Mouse (Mus musculus) layer of hippocampus, adult 9-10 months (tissue): ENCODE data around the gene Sytl3.

Source experiments
- DNase-seq: peaks from one replicate; pipeline ENCODE4 v3.0.0; 2022; ENCODE audit warnings: low spot score

Sytl3 gene

DNA sequence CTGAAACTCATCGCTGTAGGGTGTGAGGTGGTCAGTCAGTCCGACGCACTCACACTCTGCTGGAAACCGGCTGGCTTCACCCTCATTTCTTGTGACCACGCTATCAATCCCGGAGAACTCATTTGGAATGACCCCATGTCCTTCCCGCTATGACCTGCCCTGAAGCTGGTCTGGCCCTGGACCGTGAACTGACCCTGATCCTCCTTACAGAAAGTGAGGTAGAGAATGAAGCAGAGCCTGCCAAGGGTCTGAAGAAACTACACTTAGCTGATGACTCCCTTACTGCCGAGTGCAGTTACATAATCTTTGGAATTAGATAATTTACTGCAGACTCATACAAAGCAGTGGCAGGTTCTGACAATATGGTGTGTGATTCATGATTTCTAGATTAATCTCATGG is 96.3 kb downstream of the Sytl3 start:
- DNase-seq: no peak

GRCm38 (mm10) chr17:6755873-6756272 is 97.0 kb downstream of the Sytl3 start:
- no peak for DNase-seq

- no peak for DNase-seq
Measured at GRCm38 (mm10) chr17:6757902-6758301, 99.0 kb downstream of the Sytl3 start.

DNA sequence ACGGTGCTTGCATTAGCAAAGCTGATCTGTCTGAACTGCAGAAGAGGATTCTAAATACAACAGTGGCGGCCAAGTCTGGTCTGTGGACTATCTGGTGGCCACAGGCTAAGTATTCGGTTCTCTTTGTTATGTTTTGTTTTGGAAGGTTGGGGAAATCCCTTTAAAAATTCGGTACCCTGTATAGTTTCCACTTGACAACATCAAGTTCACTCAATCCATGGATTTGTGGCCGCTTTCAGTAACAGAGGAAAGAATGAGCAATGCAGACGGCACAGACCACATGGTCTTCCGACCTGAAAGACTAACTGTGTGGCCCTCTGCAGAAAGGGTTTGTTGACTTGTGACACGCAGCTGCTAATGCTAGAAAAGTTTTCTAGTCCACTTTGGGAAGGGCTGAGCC is 100.0 kb downstream of the Sytl3 start:
- DNase-seq: no peak

DNA sequence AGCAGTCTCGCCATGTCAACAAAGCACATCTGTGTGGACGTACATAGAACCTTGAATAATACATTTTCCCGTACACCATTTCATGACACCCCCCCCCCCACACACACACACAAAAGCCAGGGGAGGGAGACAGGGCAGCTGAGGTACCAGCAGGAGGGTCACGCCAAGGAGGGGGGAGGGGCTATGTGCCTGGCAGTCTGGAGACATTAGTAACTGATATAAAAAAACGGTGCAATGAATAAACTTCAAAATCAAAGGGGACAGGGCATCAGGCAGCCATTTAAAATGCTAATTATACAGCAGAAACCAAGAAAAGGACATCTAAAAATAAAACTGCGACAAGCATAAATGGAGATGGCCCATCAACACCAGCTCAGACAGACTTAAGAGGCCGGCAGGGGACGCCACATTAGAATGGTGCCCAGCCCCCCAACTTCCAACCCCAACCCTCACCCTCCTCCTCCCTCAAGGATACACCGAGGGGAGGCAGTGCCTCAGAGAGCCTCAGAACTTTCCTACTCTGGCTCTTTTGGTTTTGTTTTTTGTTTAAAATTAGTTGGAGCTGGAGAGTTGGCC is 100.9 kb downstream of the Sytl3 start:
- no peak for DNase-seq

GRCm38 (mm10) chr17:6763513-6764226 is 104.8 kb downstream of the Sytl3 start:
- DNase-seq: no peak

- no peak for DNase-seq
Measured at GRCm38 (mm10) chr17:6764227-6764593, 105.3 kb downstream of the Sytl3 start.

DNA sequence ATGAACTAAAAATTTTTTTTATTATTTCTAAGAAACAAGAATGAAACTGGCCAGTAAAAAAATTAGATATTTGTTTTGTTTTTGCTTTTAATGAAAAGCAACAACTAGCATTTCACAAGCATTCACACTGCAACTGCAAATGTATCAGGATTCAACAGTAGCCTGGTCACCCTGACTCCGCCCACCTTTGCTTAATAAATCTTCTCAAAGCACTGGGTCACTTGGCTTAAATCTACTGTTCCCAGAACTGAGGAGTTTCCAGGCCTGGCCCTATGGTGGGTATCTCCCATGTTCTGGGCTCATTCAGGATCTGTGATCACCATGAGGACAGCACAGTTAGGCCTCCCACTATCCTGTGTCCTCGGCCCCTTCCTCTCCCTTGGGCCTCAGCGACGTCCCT is 105.8 kb downstream of the Sytl3 start:
- DNase-seq: no peak

DNA sequence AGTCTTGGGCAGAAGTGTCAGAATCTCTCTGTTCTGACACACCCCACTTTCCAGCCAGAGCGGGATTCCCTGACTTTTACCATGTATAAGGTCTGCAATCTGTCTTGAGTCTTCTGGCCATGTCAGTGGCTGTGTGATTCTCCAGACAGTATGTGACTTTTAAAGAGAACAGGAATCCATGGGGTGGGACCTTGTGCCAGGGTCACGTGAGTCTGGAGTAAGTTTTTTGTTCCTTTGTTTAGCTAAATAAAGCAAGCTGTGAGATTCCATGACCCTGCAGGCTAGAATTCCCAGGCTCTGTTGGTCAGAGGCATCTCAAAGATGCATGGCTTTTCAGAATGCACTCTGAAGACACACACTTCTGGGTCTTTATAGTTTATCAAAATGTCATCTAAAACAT is 107.0 kb downstream of the Sytl3 start:
- no peak for DNase-seq

- no peak for DNase-seq
Measured at GRCm38 (mm10) chr17:6766823-6767222, 107.9 kb downstream of the Sytl3 start.

GRCm38 (mm10) chr17:6767771-6768170 is 108.9 kb downstream of the Sytl3 start:
- DNase-seq: no peak

DNA sequence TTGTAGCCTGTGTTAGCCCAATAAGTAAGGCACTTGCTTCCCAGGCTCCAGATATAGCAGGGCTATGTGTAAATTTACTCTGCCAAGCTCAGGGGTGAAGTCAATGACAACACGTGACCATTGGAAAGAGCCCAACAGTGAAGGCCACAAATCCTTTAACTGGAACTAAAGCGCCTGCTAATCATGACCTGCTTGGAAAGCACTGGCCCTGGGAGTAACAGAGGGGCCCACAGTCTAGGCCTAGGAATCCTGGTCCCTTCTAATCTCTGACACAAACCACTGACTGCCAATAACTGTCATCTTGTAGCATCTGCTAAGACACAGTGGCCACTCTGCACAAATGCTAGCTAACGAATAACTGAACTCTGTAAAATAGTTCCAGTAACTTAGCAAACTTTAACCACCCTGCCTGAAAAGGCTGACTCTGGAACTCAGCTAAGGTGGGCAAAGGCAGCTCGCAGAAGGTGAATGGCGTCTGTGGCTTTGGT is 109.5 kb downstream of the Sytl3 start:
- no peak for DNase-seq

- no peak for DNase-seq
Measured at GRCm38 (mm10) chr17:6769602-6770001, 110.7 kb downstream of the Sytl3 start.

DNA sequence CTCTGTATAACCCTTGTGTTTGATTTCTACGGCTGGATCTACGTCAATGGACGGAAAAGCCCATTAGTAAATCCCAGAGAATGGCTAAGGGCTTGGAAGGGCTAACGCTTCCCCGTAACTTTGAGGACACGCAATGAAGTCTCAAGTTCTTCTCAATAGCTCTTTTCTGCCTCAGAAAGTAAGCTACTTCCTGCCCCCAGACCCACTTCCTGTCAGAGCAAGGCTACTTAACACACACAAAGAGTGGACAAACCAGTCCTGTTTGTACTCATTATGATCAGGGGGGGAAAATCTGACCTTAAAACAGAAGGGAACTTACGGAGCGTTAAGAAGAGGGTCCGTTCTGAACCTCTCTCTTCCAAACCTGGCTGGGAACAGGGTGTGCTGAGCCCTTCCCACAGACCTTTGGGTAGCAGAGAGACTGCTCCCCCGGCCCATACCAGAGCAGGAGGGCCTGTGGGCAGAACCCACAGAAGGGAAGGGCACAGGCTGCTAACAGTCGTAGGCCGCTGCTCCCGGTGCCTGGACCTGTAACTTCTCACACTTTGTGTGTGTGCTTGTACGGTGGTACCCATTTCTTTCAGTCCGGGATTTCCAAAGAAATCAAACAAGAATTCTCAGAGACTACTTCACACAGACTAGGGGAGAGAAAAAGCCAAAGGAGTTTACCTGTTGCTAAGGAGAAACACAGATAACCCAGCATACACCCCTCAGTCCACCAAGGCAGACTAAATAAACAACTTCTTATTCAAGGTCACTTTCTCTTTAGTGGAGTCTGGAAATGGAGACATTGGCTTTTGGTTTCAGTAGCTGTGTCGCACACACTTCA is 113.0 kb downstream of the Sytl3 start:
- DNase-seq: no peak

DNA sequence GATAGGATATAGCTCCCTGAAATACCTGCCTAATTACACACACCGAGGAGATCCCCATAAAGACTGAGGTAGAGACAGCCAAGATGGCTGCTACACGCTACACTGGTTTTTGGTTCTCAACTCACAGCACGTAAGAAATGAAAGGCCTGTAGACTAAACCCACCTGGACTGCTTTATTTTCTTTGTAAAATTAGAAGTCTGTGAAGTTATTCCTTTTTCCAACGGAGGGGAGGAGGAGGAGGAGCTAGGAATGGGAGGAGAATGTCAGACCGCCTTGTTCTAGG is 113.5 kb downstream of the Sytl3 start:
- DNase-seq: no peak

GRCm38 (mm10) chr17:6773249-6773966 is 114.5 kb downstream of the Sytl3 start:
- no peak for DNase-seq

DNA sequence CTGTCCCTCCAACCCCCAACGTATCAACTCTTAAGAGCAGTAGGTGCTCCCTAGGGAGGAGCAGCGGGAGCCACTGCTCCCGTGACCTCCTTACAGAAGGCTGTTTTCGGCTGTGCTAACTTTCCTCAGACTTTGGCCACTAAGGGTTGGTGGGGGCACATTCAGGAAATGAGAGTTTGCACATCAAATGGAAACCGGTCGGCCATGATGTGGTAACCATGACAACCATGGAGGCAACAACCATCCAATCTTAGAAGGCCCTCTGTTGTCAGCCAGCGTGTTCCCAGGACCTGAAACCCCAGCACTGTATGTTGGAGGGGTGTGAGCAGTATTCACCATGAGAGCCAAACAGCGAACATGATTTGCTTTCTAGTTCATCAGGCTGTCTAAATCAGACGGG is 116.3 kb downstream of the Sytl3 start:
- no peak for DNase-seq

DNA sequence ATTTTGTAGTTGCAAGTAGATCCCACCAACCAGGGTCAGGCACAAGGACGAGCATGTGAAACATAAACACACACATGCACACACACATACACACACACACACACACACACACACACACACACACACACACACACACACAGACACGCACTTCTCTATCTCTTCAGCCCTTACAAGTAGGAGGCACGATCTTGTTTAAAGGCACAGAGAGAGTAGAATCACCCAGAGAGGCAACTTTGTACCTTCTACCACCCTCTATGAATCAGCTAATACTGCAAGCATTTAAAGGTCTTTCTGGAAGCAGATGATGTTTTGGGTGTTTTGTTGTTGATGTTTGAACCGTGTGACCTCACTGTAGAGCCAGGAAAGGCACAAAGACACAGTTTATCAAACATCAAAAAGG is 116.8 kb downstream of the Sytl3 start:
- no peak for DNase-seq

DNA sequence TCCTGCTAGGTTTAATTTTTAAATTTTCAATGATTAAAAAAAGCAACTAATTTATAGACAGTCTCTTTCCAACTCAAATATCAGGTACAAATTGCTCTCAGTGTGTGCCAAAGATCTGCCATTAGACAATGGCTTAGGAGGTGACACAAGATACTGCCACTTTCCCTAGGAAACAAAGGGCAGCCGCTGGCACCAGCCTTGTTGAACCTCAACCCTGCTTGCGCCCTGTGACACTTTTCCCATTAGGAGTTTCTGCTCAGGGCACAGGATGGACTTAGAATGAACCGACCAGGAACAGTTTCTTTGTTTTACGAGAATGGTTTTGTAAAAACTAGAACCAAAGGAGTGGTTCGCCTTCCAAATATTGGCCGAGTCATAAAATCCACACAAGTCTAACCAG is 117.2 kb downstream of the Sytl3 start:
- no peak for DNase-seq

GRCm38 (mm10) chr17:6776576-6776975 is 117.7 kb downstream of the Sytl3 start:
- no peak for DNase-seq

DNA sequence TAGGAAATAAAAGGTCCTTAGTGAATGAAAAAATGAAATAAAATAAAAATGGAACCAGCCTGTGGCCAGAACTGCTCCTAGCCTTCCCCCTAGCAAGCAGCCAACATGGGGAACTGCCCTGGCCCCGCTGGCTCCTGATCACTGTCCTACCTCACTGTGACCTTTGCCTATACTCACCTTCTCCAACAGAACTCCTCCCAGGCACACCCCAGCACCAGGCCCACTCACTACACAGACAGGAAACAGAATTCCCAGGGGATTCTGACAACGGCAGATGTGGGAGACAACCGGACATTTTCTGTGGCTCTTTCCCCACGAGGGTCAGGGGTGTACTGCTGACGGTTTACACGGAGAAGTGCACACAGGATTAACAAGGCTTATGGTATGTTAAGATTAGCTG is 118.2 kb downstream of the Sytl3 start:
- no peak for DNase-seq

DNA sequence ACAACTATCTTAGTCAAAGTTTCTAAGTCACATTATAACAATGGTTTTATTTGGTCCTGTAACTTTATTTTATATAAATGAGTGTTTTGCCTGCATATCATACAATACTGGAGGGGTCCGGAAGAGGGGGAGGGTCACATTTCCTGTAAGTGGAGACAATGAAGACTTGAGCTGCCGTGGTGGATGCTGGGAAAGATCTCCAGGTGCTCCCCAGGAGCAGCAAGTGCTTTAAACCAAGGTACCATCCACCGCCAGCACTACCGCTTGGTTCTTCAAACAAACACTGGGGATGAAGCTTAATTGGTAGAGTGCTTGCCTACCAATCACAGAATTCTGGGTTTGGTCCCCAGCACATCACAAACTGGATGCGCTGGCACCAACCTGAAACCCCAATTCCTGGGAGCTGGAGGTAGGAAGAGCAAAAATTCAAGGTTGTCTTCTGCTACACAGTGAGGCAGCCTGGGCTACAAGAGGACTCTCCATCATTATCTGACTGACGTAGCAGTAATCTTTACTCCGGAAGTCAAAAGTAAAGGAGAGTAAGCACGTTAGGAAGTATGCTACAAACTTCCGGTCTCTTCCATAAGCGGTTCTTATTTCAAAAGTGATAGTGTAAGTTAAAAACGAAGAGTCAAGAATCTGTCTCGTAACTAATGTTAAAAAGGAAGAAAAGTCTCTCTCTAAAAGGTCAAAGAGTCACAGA is 118.9 kb downstream of the Sytl3 start:
- no peak for DNase-seq
